ENCODE assay signal across 27 mouse cellular contexts in the genomic region with DNA sequence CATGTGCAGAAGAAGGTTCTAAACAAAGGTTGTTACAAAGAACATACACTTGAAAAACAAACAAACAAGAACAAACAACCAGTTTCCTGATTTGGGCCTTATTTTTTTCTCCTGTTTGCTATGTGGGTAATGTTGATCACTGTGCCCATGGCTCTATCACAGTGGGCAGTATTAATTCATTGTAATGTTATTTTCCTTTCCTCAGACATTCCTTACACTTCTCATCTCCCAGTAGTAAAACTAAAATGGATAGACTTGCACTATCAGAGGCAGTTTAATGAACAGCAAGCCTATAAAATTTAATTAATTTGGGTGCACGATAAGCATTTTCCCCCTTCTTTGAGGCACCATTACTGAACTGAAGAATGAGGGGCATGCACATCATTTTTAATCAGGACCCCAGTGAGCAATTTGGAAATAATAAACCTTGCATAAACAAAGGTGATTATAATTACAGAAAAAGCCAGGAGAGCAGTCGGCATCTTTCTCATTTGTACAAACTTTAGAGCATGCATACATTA.
DNase-seq lines count a peak whose midpoint lies in the region; ATAC-seq and TF ChIP-seq lines count a peak whose summit lies in the region.
"Had no signal": no experiment of that assay in that cellular context is flagged by ENCODE, and none has a peak within 500 bp of the region (broad histone marks: within the 10 kb centered on the region; RNA-seq: fewer than 3 reads in every experiment).

No protein-coding gene starts in this region.

- H3K36me3 ChIP-seq in hindbrain, embryonic 16.5 days (ENCODE audit: control insufficient read depth, insufficient read depth, low read length): no peaks in the 10 kb centered on the region
- H3K36me3 ChIP-seq in hindbrain, embryonic 13.5 days: no peaks in the 10 kb centered on the region
- H3K36me3 ChIP-seq in midbrain, postnatal 0 days (ENCODE audit: insufficient read depth, low read length): no peaks in the 10 kb centered on the region
- H3K36me3 ChIP-seq in midbrain, embryonic 13.5 days: no peaks in the 10 kb centered on the region
- no peaks in the 10 kb centered on the region for H3K36me3 ChIP-seq in neural tube, embryonic 13.5 days
- H3K36me3 ChIP-seq in neural tube, embryonic 15.5 days: no peaks in the 10 kb centered on the region
- H3K36me3 ChIP-seq: embryonic facial prominence, embryonic 13.5 days; embryonic facial prominence, embryonic 15.5 days; forebrain, embryonic 10.5 days; forebrain, embryonic 12.5 days; G1E had no signal

- peak; percentile 64; the same call in 1 of the 2 replicates for ATAC-seq in hindbrain, embryonic 16.5 days
- no peak for ATAC-seq in hindbrain, embryonic 13.5 days (ENCODE audit: low FRiP score)
- no peak for ATAC-seq in midbrain, postnatal 0 days (ENCODE audit: low FRiP score)
- no peak for ATAC-seq in midbrain, embryonic 13.5 days
- ATAC-seq in neural tube, embryonic 13.5 days (ENCODE audit: low read depth): peak; percentile 78
- ATAC-seq in neural tube, embryonic 15.5 days (ENCODE audit: low FRiP score): peak; percentile 89
- ATAC-seq: CD4-positive, CD25-positive, alpha-beta regulatory T cell, adult 4 months; forebrain, embryonic 14.5 days had no signal

- no peaks in the 10 kb centered on the region for H3K4me1 ChIP-seq in hindbrain, embryonic 16.5 days (ENCODE audit: control insufficient read depth, insufficient read depth, low read depth, low read length)
- no peaks in the 10 kb centered on the region for H3K4me1 ChIP-seq in hindbrain, embryonic 13.5 days (replicated peaks)
- no peaks in the 10 kb centered on the region for H3K4me1 ChIP-seq in midbrain, postnatal 0 days (ENCODE audit: insufficient read depth, low read length)
- no peaks in the 10 kb centered on the region for H3K4me1 ChIP-seq in midbrain, embryonic 13.5 days (replicated peaks)
- no peaks in the 10 kb centered on the region for H3K4me1 ChIP-seq in neural tube, embryonic 13.5 days (replicated peaks)
- no peaks in the 10 kb centered on the region for H3K4me1 ChIP-seq in neural tube, embryonic 15.5 days
- H3K4me1 ChIP-seq: embryonic facial prominence, embryonic 13.5 days; embryonic facial prominence, embryonic 15.5 days; forebrain, embryonic 10.5 days; forebrain, embryonic 12.5 days had no signal

- no peak overlapping the region for H3K9ac ChIP-seq in hindbrain, embryonic 16.5 days (ENCODE audit: low read depth, low read length)
- H3K9ac ChIP-seq in hindbrain, embryonic 13.5 days: no peak overlapping the region
- H3K9ac ChIP-seq in midbrain, postnatal 0 days (replicated peaks; ENCODE audit: low read length, poor library complexity, severe bottlenecking): no peak overlapping the region
- no peak overlapping the region for H3K9ac ChIP-seq in midbrain, embryonic 13.5 days (replicated peaks)
- no peak overlapping the region for H3K9ac ChIP-seq in neural tube, embryonic 13.5 days
- no peak overlapping the region for H3K9ac ChIP-seq in neural tube, embryonic 15.5 days (replicated peaks)
- H3K9ac ChIP-seq: embryonic facial prominence, embryonic 13.5 days; embryonic facial prominence, embryonic 15.5 days; forebrain, embryonic 12.5 days had no signal

- peak; percentile 1 for DNase-seq in midbrain, postnatal 0 days (ENCODE audit: low spot score)
- DNase-seq in Muller cell, postnatal 12 days (ENCODE audit: inconsistent ontology term): no peak
- DNase-seq: adrenal gland, adult 2 months; adrenal gland, postnatal 10 days; adrenal gland, postnatal 25 days; B cell, adult 2 months; cerebellum, adult 11 months; cerebellum, adult 18-20 months; cerebellum, adult 8-10 months; cerebellum, adult 9-11 months; cerebellum, postnatal 14 days; cerebellum, postnatal 36 days; embryo, embryonic 11 days had no signal

- WGBS in hindbrain, embryonic 16.5 days: 64% methylated on average over 2 of the region's 2 CpGs
- 76% methylated on average over 2 of the region's 2 CpGs for WGBS in hindbrain, embryonic 13.5 days
- WGBS in midbrain, postnatal 0 days: 88% methylated on average over 2 of the region's 2 CpGs
- WGBS in midbrain, embryonic 13.5 days: 91% methylated on average over 2 of the region's 2 CpGs
- 55% methylated on average over 2 of the region's 2 CpGs for WGBS in neural tube, embryonic 13.5 days
- WGBS in neural tube, embryonic 15.5 days: 44% methylated on average over 2 of the region's 2 CpGs

- TF ChIP-seq CTCF in midbrain, postnatal 0 days (IDR thresholded peaks at IDR 0.05): no peak

- H3K9me3 ChIP-seq in hindbrain, embryonic 16.5 days (ENCODE audit: control insufficient read depth, low read length): no peaks in the 10 kb centered on the region
- H3K9me3 ChIP-seq in hindbrain, embryonic 13.5 days: no peaks in the 10 kb centered on the region
- H3K9me3 ChIP-seq in midbrain, postnatal 0 days (ENCODE audit: low read length): no peaks in the 10 kb centered on the region
- H3K9me3 ChIP-seq in midbrain, embryonic 13.5 days: no peaks in the 10 kb centered on the region
- H3K9me3 ChIP-seq in neural tube, embryonic 13.5 days: no peaks in the 10 kb centered on the region
- H3K9me3 ChIP-seq in neural tube, embryonic 15.5 days (replicated peaks): no peaks in the 10 kb centered on the region
- H3K9me3 ChIP-seq: embryonic facial prominence, embryonic 13.5 days; embryonic facial prominence, embryonic 15.5 days; forebrain, embryonic 10.5 days; forebrain, embryonic 12.5 days had no signal

- no peak overlapping the region for H3K4me2 ChIP-seq in hindbrain, embryonic 16.5 days (ENCODE audit: low read length)
- H3K4me2 ChIP-seq in hindbrain, embryonic 13.5 days: no peak overlapping the region
- H3K4me2 ChIP-seq in midbrain, postnatal 0 days (ENCODE audit: low read depth, low read length, poor library complexity, severe bottlenecking): no peak overlapping the region
- H3K4me2 ChIP-seq in midbrain, embryonic 13.5 days (replicated peaks): no peak overlapping the region
- no peak overlapping the region for H3K4me2 ChIP-seq in neural tube, embryonic 13.5 days
- H3K4me2 ChIP-seq in neural tube, embryonic 15.5 days: no peak overlapping the region
- H3K4me2 ChIP-seq: embryonic facial prominence, embryonic 13.5 days; embryonic facial prominence, embryonic 15.5 days; forebrain, embryonic 12.5 days had no signal

- H3K27me3 ChIP-seq in hindbrain, embryonic 16.5 days (replicated peaks; ENCODE audit: control insufficient read depth, insufficient read depth, low read length): no peaks in the 10 kb centered on the region
- no peaks in the 10 kb centered on the region for H3K27me3 ChIP-seq in hindbrain, embryonic 13.5 days
- H3K27me3 ChIP-seq in midbrain, postnatal 0 days (ENCODE audit: insufficient read depth, low read length): no peaks in the 10 kb centered on the region
- no peaks in the 10 kb centered on the region for H3K27me3 ChIP-seq in midbrain, embryonic 13.5 days
- no peaks in the 10 kb centered on the region for H3K27me3 ChIP-seq in neural tube, embryonic 13.5 days
- H3K27me3 ChIP-seq in neural tube, embryonic 15.5 days (replicated peaks): no peaks in the 10 kb centered on the region
- H3K27me3 ChIP-seq: CH12.LX; embryonic facial prominence, embryonic 13.5 days; embryonic facial prominence, embryonic 15.5 days; forebrain, embryonic 12.5 days had no signal

- no peak overlapping the region for H3K4me3 ChIP-seq in hindbrain, embryonic 16.5 days (ENCODE audit: low read length)
- H3K4me3 ChIP-seq in hindbrain, embryonic 13.5 days: no peak overlapping the region
- H3K4me3 ChIP-seq in midbrain, postnatal 0 days (ENCODE audit: low read depth, low read length): no peak overlapping the region
- H3K4me3 ChIP-seq in midbrain, embryonic 13.5 days (replicated peaks): no peak overlapping the region
- no peak overlapping the region for H3K4me3 ChIP-seq in neural tube, embryonic 13.5 days
- H3K4me3 ChIP-seq in neural tube, embryonic 15.5 days (replicated peaks): no peak overlapping the region
- H3K4me3 ChIP-seq: embryonic facial prominence, embryonic 13.5 days; embryonic facial prominence, embryonic 15.5 days; erythroblast, embryonic 14.5 days; forebrain, embryonic 10.5 days; forebrain, embryonic 12.5 days had no signal

- H3K27ac ChIP-seq in hindbrain, embryonic 16.5 days (ENCODE audit: low read depth, low read length): no peak overlapping the region
- H3K27ac ChIP-seq in hindbrain, embryonic 13.5 days: no peak overlapping the region
- no peak overlapping the region for H3K27ac ChIP-seq in midbrain, postnatal 0 days (ENCODE audit: low read depth, low read length)
- H3K27ac ChIP-seq in midbrain, embryonic 13.5 days: no peak overlapping the region
- H3K27ac ChIP-seq in neural tube, embryonic 13.5 days (replicated peaks): no peak overlapping the region
- no peak overlapping the region for H3K27ac ChIP-seq in neural tube, embryonic 15.5 days (replicated peaks)
- H3K27ac ChIP-seq: embryonic facial prominence, embryonic 13.5 days; embryonic facial prominence, embryonic 15.5 days; forebrain, embryonic 10.5 days; forebrain, embryonic 12.5 days had no signal

Comparison
In these comparisons a context has a peak if more than half of its experiments do, and no peak if none do; other contexts are left out.
1. ATAC-seq: peak in hindbrain, embryonic 16.5 days (single experiment), neural tube, embryonic 13.5 days (single experiment) and neural tube, embryonic 15.5 days (single experiment); none in hindbrain, embryonic 13.5 days (single experiment), midbrain, postnatal 0 days (single experiment) and midbrain, embryonic 13.5 days (single experiment).